ENCODE assay signal across 22 mouse cellular contexts in genomic region chr11:19984029-19984428, GRCm38 (mm10). TPM values are rescaled to one million over a fixed set of nuclear protein-coding genes. Genes with fewer than 3 reads are reported as not detected.
DNase-seq lines count a peak whose midpoint lies in the region; ATAC-seq and TF ChIP-seq lines count a peak whose summit lies in the region.
"Had no signal": no experiment of that assay in that cellular context is flagged by ENCODE, and none has a peak within 500 bp of the region (broad histone marks: within the 10 kb centered on the region; RNA-seq: fewer than 3 reads in every experiment).

No protein-coding gene starts in this region.

- H3K4me3 ChIP-seq in layer of hippocampus, adult 2 months, result no peak overlapping the region
- no peak overlapping the region for H3K4me3 ChIP-seq in lung, adult 2 months (replicated peaks; ENCODE audit: extremely low read depth, low read depth, low read length)
- H3K4me3 ChIP-seq: embryonic facial prominence, embryonic 12.5 days; embryonic facial prominence, embryonic 15.5 days; erythroblast, embryonic 14.5 days; forebrain, embryonic 12.5 days; forebrain, embryonic 15.5 days; hindbrain, embryonic 13.5 days; intestine, embryonic 15.5 days had no signal

- no peak for ATAC-seq in erythroblast, adult 5-6 weeks (replicated peaks; ENCODE audit: low FRiP score, poor library complexity, severe bottlenecking)
- ATAC-seq: forebrain, embryonic 15.5 days; hindbrain, embryonic 16.5 days; intestine, embryonic 15.5 days had no signal

- peak overlapping the region; percentile 46; the same call in 1 of the 2 replicates for H3K27ac ChIP-seq in layer of hippocampus, adult 2 months
- H3K27ac ChIP-seq: forebrain, embryonic 15.5 days; intestine, embryonic 15.5 days had no signal

- no peak for DNase-seq in layer of hippocampus, adult 2 months (ENCODE audit: low spot score in 2 of 2)
- DNase-seq in layer of hippocampus, postnatal 14 days (ENCODE audit: low spot score in 2 of 2), result no peak
- peak; percentile 84 for DNase-seq in ES-CJ7 (ENCODE audit: low read depth, low spot score)
- peak; percentile 52 for DNase-seq in WW6 (ENCODE audit: low read depth, low spot score)
- DNase-seq in lung, adult 2 months, result no peak
- DNase-seq: adrenal gland, adult 2 months; adrenal gland, postnatal 14 days; cerebellum, adult 11 months; cerebellum, adult 2 months; cerebellum, adult 9-11 months; gastrocnemius, postnatal 10 days; gastrocnemius, postnatal 36 days; kidney, adult 11 months had no signal

- H3K4me1 ChIP-seq in lung, adult 2 months (ENCODE audit: control insufficient read depth, insufficient read depth, low read length), result peaks cover 25% of the 10 kb centered on the region

- TF ChIP-seq CTCF in layer of hippocampus, adult 2 months (conservative IDR thresholded peaks at IDR 0.05), result no peak
- TF ChIP-seq CTCF in lung, adult 2 months (IDR thresholded peaks at IDR 0.05; ENCODE audit: insufficient read depth, low read length), result no peak

- WGBS in lung, adult 2 months, result 92% methylated on average over 9 of the region's 9 CpGs

- no peak for TF ChIP-seq POLR2A in lung, adult 2 months (IDR thresholded peaks at IDR 0.05; ENCODE audit: borderline replicate concordance, extremely low read depth, low read depth, low read length)

RNA-seq across cellular contexts. Expression of gene Spred2, which starts 59.9 kb away (rescaled TPM):
- total RNA-seq in layer of hippocampus, adult 2 months (2021), result 10 to 100 TPM; 88.2 to 89.4 TPM
- 10 to 100 TPM; 82.5 to 88.9 TPM for total RNA-seq in layer of hippocampus, postnatal 14 days (2021)
- total RNA-seq in erythroblast, adult 5-6 weeks (2015; ENCODE audit: low replicate concordance), result 3.8 and 4.4 TPM in 2 replicates
- total RNA-seq in erythroblast, adult 5-6 weeks (2017; ENCODE audit: low replicate concordance), result 2.1 and 2.4 TPM in 2 replicates
- 24.0 and 24.4 TPM in 2 replicates for polyA plus RNA-seq in lung, adult 2 months (2012; rRNA removed)

Comparison
In these comparisons a context has a peak if more than half of its experiments do, and no peak if none do; other contexts are left out.
1. DNase-seq: peak in ES-CJ7 (single experiment) and WW6 (single experiment); none in layer of hippocampus, adult 2 months (0 of 2), layer of hippocampus, postnatal 14 days (0 of 2) and lung, adult 2 months (single experiment).
2. RNA of gene Spred2, which starts 59.9 kb away (total RNA-seq): 88.2 to 89.4 TPM in layer of hippocampus, adult 2 months and 82.5 to 88.9 TPM in layer of hippocampus, postnatal 14 days; 2.1 to 4.4 TPM in erythroblast, adult 5-6 weeks; every median in the first group is over 10 times any median in the second.